In genomic region chr9:117077548-117077947, GRCm38 (mm10) we compare ENCODE assay signal across 22 mouse cellular contexts.
DNase-seq lines count a peak whose midpoint lies in the region; ATAC-seq and TF ChIP-seq lines count a peak whose summit lies in the region.
"Had no signal": no experiment of that assay in that cellular context is flagged by ENCODE, and none has a peak within 500 bp of the region (broad histone marks: within the 10 kb centered on the region; RNA-seq: fewer than 3 reads in every experiment).

No protein-coding gene starts in this region.

- no peak for TF ChIP-seq CTCF in lung, adult 2 months (IDR thresholded peaks at IDR 0.05; ENCODE audit: insufficient read depth, low read length)

- no peaks in the 10 kb centered on the region for H3K9me3 ChIP-seq in lung, embryonic 16.5 days (ENCODE audit: control insufficient read depth, low read length)
- H3K9me3 ChIP-seq: forebrain, embryonic 13.5 days; hindbrain, embryonic 13.5 days; liver, embryonic 13.5 days had no signal

- no peak for ATAC-seq in lung, embryonic 16.5 days (ENCODE audit: low read depth)
- ATAC-seq: forebrain, embryonic 13.5 days; inflammation-experienced regulatory T-cells, adult 6 months had no signal

- no peaks in the 10 kb centered on the region for H3K27me3 ChIP-seq in lung, embryonic 16.5 days (ENCODE audit: control insufficient read depth, insufficient read depth, low read depth, low read length)
- H3K27me3 ChIP-seq: forebrain, embryonic 13.5 days; heart, embryonic 12.5 days; hindbrain, embryonic 13.5 days; liver, embryonic 13.5 days had no signal

- no peak overlapping the region for H3K4me2 ChIP-seq in lung, embryonic 16.5 days (ENCODE audit: low read depth, low read length)
- H3K4me2 ChIP-seq: forebrain, embryonic 13.5 days; heart, embryonic 12.5 days; hindbrain, embryonic 13.5 days; liver, embryonic 13.5 days; midbrain, embryonic 11.5 days had no signal

- peak overlapping the region; percentile 45; the same call in 1 of the 2 replicates for H3K27ac ChIP-seq in lung, embryonic 16.5 days (ENCODE audit: low read length)
- H3K27ac ChIP-seq: forebrain, embryonic 13.5 days; hindbrain, embryonic 13.5 days; liver, embryonic 13.5 days had no signal

- TF ChIP-seq POLR2A in lung, adult 2 months (IDR thresholded peaks at IDR 0.05; ENCODE audit: borderline replicate concordance, extremely low read depth, low read depth, low read length): no peak

- H3K9ac ChIP-seq in lung, embryonic 16.5 days (ENCODE audit: low read length): no peak overlapping the region
- H3K9ac ChIP-seq: forebrain, embryonic 13.5 days; heart, embryonic 12.5 days; hindbrain, embryonic 13.5 days; liver, embryonic 13.5 days had no signal

- H3K4me3 ChIP-seq in lung, embryonic 16.5 days (ENCODE audit: low read length): no peak overlapping the region
- H3K4me3 ChIP-seq in lung, adult 2 months (replicated peaks; ENCODE audit: extremely low read depth, low read depth, low read length): no peak overlapping the region
- H3K4me3 ChIP-seq: erythroblast, embryonic 14.5 days; forebrain, embryonic 13.5 days; heart, embryonic 12.5 days; hindbrain, embryonic 13.5 days; liver, embryonic 13.5 days had no signal

- WGBS in lung, embryonic 16.5 days: 35% methylated on average over 7 of the region's 7 CpGs
- WGBS in lung, adult 2 months: 51% methylated on average over 7 of the region's 7 CpGs

- peaks cover 34% of the 10 kb centered on the region for H3K4me1 ChIP-seq in lung, embryonic 16.5 days (replicated peaks; ENCODE audit: control insufficient read depth, insufficient read depth, low read length)
- peaks cover 6% of the 10 kb centered on the region for H3K4me1 ChIP-seq in lung, adult 2 months (ENCODE audit: control insufficient read depth, insufficient read depth, low read length)
- H3K4me1 ChIP-seq: liver, embryonic 13.5 days had no signal

- H3K36me3 ChIP-seq in lung, embryonic 16.5 days (ENCODE audit: control insufficient read depth, insufficient read depth, low read length): 0 out of 2 replicates have a peak, but pooled peaks cover 3% of the 10 kb centered on the region
- H3K36me3 ChIP-seq: hindbrain, embryonic 13.5 days; liver, embryonic 13.5 days had no signal

- DNase-seq in heart, adult 11 months: peak; percentile 77
- DNase-seq in heart, adult 18-20 months: no peak
- DNase-seq in lung, adult 2 months: no peak
- peak; percentile 50 for DNase-seq in forelimb bud, embryonic 11.5 days (ENCODE audit: low read depth, low spot score)
- no peak for DNase-seq in testis, postnatal 14 days (ENCODE audit: low spot score)
- DNase-seq in layer of hippocampus, postnatal 25 days (ENCODE audit: extremely low spot score in 1 of 2, low spot score in 1 of 2): no peak
- DNase-seq: adrenal gland, postnatal 25 days; cerebellum, adult 9-11 months; heart, postnatal 14 days; kidney, adult 8-10 months; kidney, postnatal 10 days; liver, embryonic 13.5 days; lung, postnatal 14 days; thymus, adult 18-20 months; thymus, postnatal 4 days had no signal

Comparison
In these comparisons a context has a peak if more than half of its experiments do, and no peak if none do; other contexts are left out.
1. DNase-seq: peak in heart, adult 11 months (single experiment) and forelimb bud, embryonic 11.5 days (single experiment); none in heart, adult 18-20 months (0 of 2), lung, adult 2 months (single experiment), testis, postnatal 14 days (single experiment) and layer of hippocampus, postnatal 25 days (0 of 2).